Mouse (Mus musculus): ENCODE data around the gene Tas2r139. TPM values are rescaled to one million over a fixed set of nuclear protein-coding genes. Genes with fewer than 3 reads are reported as not detected.
"Not testable (repeated sequence)": the region's sequence is repeated elsewhere in the genome, so short reads cannot be mapped to it uniquely, and the experiment has no call there.

Tas2r139 gene
- total RNA-seq (2021): not detected

- DNase-seq: no peak
These were observed at the start of gene Tas2r139 for GRCm38 (mm10) chr6:42140636-42141035. TSS of gene Tas2r139 (plus strand) at chr6:42140936.

GRCm38 (mm10) chr6:42151115-42151514 lies 10.4 kb downstream of the Tas2r139 start:
- intact Hi-C loops (cut with DNase I); DNase-seq: not testable (repeated sequence)

More at GRCm38 (mm10) chr6:42140636-42141035, at the start of gene Tas2r139:
- intact Hi-C loops (cut with DNase I): no loop called here

- DNase-seq: no peak
- intact Hi-C loops (cut with DNase I): no loop called here
These were observed 41.7 kb downstream of the Tas2r139 start for GRCm38 (mm10) chr6:42182462-42182861.

DNA sequence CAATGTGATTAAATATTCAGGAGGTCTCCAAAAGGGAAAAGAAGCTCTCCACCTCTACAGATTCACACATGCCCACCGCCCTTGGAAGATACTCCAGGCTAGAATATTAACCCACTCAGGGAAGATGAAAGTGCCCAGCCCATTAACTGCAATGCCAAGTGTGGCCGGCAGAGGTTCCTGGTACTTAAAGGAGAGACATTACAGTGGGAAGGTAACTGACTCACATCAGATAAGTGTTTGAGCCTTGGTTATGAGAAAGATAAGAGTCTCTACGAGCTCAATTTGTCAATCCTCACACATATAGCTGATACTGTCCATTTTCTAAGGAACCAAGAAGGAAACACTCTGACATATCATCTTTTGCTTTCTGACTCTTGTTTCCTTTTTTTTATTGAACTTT lies 45.5 kb downstream of the Tas2r139 start:
- DNase-seq: no peak
- intact Hi-C loops (cut with DNase I): no loop called here

Other genes starting within 250 kb of the Tas2r139 start
- not detected for gene Sval1, start 189.3 kb upstream of the Tas2r139 start, total RNA-seq (2021)
- not detected for gene Sval3, start 172.8 kb upstream of the Tas2r139 start, total RNA-seq (2021)
- gene Sva, start 102.5 kb upstream of the Tas2r139 start, total RNA-seq (2021): not detected
- not detected for gene Tas2r144, start 74.4 kb downstream of the Tas2r139 start, total RNA-seq (2021)
- 10 to 100 TPM; 29.3 to 32.6 TPM for gene Gstk1, start 105.0 kb downstream of the Tas2r139 start, total RNA-seq (2021)
- gene Tmem139, start 121.0 kb downstream of the Tas2r139 start, total RNA-seq (2021): not detected
- 10 to 100 TPM; 19.6 to 31.8 TPM for gene Casp2, start 124.0 kb downstream of the Tas2r139 start, total RNA-seq (2021)
- 1 to 10 TPM; 1.3 to 1.9 TPM for gene Clcn1, start 145.7 kb downstream of the Tas2r139 start, total RNA-seq (2021)
- 1 to 10 TPM; 1.2 to 1.6 TPM for gene Fam131b, start 183.7 kb downstream of the Tas2r139 start, total RNA-seq (2021)
- gene Zyx, start 208.7 kb downstream of the Tas2r139 start, total RNA-seq (2021): 100 to 1,000 TPM; 104 to 121 TPM
- under 1 TPM; 0.60 to 0.72 TPM for gene Epha1, start 232.3 kb downstream of the Tas2r139 start, total RNA-seq (2021)

All from heart, postnatal 10 days (tissue).